Mouse (Mus musculus) cerebellum, postnatal 36 days (tissue): Measurements from ENCODE around the gene Plcd1.

Experiments
- DNase-seq, 2 experiments: peaks; one replicate each; pipeline ENCODE4 v3.0.0; 2021 to 2022; ENCODE audit warnings: mixed read lengths in 2 of 2

Gene Plcd1

GRCm38 (mm10) chr9:119052154-119052944 lies 41.0 kb downstream of the Plcd1 start, which contains the start of gene Vill:
Vill (plus strand) TSS chr9:119052778.
- no peak for DNase-seq

- no peak for DNase-seq
Measured at GRCm38 (mm10) chr9:119051158-119051557, 42.1 kb downstream of the Plcd1 start.

- no peak for DNase-seq
Measured at GRCm38 (mm10) chr9:119048182-119048903, 45.0 kb downstream of the Plcd1 start.

- DNase-seq: peak; percentile 28 to 41
Measured at GRCm38 (mm10) chr9:119040101-119040775, 53.1 kb downstream of the Plcd1 start.

GRCm38 (mm10) chr9:119038574-119038973 lies 54.7 kb downstream of the Plcd1 start:
- DNase-seq: no peak

GRCm38 (mm10) chr9:119037076-119037730 lies 56.1 kb downstream of the Plcd1 start:
- no peak for DNase-seq

- peak; percentile 13 to 32 for DNase-seq
Measured at GRCm38 (mm10) chr9:119035836-119036235, 57.5 kb downstream of the Plcd1 start.

GRCm38 (mm10) chr9:119034676-119035665 lies 58.3 kb downstream of the Plcd1 start:
- no peak for DNase-seq

GRCm38 (mm10) chr9:119034069-119034468 lies 59.2 kb downstream of the Plcd1 start:
- DNase-seq: no peak

GRCm38 (mm10) chr9:119033111-119033921 lies 60.0 kb downstream of the Plcd1 start:
- no peak for DNase-seq

- no peak for DNase-seq
Measured at GRCm38 (mm10) chr9:119032538-119032937, 60.8 kb downstream of the Plcd1 start.

- no peak for DNase-seq
Measured at GRCm38 (mm10) chr9:119031772-119032171, 61.5 kb downstream of the Plcd1 start.

GRCm38 (mm10) chr9:119031038-119031437 lies 62.3 kb downstream of the Plcd1 start:
- DNase-seq: no peak

- peak; percentile 24 to 39 for DNase-seq
Measured at GRCm38 (mm10) chr9:119029568-119029967, 63.7 kb downstream of the Plcd1 start.

- no peak for DNase-seq
Measured at GRCm38 (mm10) chr9:119028226-119029195, 64.8 kb downstream of the Plcd1 start.

GRCm38 (mm10) chr9:119027337-119027736 lies 66.0 kb downstream of the Plcd1 start:
- DNase-seq: no peak

GRCm38 (mm10) chr9:119025832-119026331 lies 67.4 kb downstream of the Plcd1 start:
- no peak for DNase-seq

GRCm38 (mm10) chr9:119025263-119025662 lies 68.0 kb downstream of the Plcd1 start:
- no peak for DNase-seq

- no peak for DNase-seq
Measured at GRCm38 (mm10) chr9:119021731-119022130, 71.6 kb downstream of the Plcd1 start.
